Mouse (Mus musculus) hindbrain, embryonic 10.5 days (tissue): ENCODE measurements around the gene Gm21970. TPM values are rescaled to one million over a fixed set of nuclear protein-coding genes. Genes with fewer than 3 reads are reported as not detected.

Experiments used
- DNase-seq: peaks from one replicate; pipeline ENCODE4 v3.0.0-alpha.2; 2017; ENCODE audit warnings: low spot score
- H3K27ac ChIP-seq: fragments of 300-500 bp; sonication (generic); 2 replicates; pipeline ENCODE4 v1.5.1; 2016; ENCODE audit warnings: mild to moderate bottlenecking, moderate library complexity
- H3K27me3 ChIP-seq: fragments of 300-500 bp; sonication (generic); 2 replicates; pipeline ENCODE4 v1.6.1; 2016; ENCODE audit warnings: mild to moderate bottlenecking; ENCODE audit not compliant: poor library complexity, insufficient read depth, severe bottlenecking
- H3K36me3 ChIP-seq: fragments of 300-500 bp; sonication (generic); 2 replicates; pipeline ENCODE4 v1.6.1; 2016; ENCODE audit warnings: mild to moderate bottlenecking, moderate library complexity
- H3K4me1 ChIP-seq: fragments of 300-500 bp; sonication (generic); replicated peaks from 2 replicates; pipeline ENCODE4 v1.6.1; 2016; ENCODE audit warnings: mild to moderate bottlenecking
- H3K4me3 ChIP-seq: fragments of 300-500 bp; sonication (generic); 2 replicates; pipeline ENCODE4 v1.5.1; 2016; ENCODE audit warnings: mild to moderate bottlenecking, moderate library complexity
- H3K9me3 ChIP-seq: fragments of 300-500 bp; sonication (generic); 2 replicates; pipeline ENCODE4 v1.6.1; 2016; ENCODE audit warnings: mild to moderate bottlenecking, moderate library complexity
- WGBS: fragments of 180-500 bp; shearing (Covaris S2); methylation state at CpG from one replicate; pipeline ENCODE4 v1.1.7; 2016; 5-methylcytosine and 5-hydroxymethylcytosine counted together
- polyA plus RNA-seq: library from polyadenylated mRNA; unstranded; fragments of >200 nt; fragmentation: Nextera tagmentation; extraction: Ambion mirVana; gene quantifications from 2 replicates; pipeline ENCODE4 v1.2.1, GENCODE M21; 2016

Gm21970 gene
- polyA plus RNA-seq, 1 experiment from 2014 or later = not detected

GRCm38 (mm10) chr16:91464594-91465504, 73.3 kb downstream of the Gm21970 start:
- no peaks in the 10 kb centered on the region for H3K27me3 ChIP-seq
- WGBS = 2% methylated on average over 44 of the region's 44 CpGs
- peaks cover 32% of the 10 kb centered on the region for H3K4me1 ChIP-seq
- 0 out of 2 replicates have a peak, but pooled peaks cover 6% of the 10 kb centered on the region for H3K36me3 ChIP-seq
- H3K9me3 ChIP-seq = no peaks in the 10 kb centered on the region
- peak; percentile 96 for DNase-seq
- H3K27ac ChIP-seq = peak overlapping the region; percentile 91
- H3K4me3 ChIP-seq = peak overlapping the region; percentile 73

- Histone ChIP-seq H3K9me3 (no peaks in the 10 kb centered on the region), H3K27me3 (no peaks in the 10 kb centered on the region), H3K4me3 (peak overlapping the region; percentile 73), H3K27ac (peak overlapping the region; percentile 91; the same call in 1 of the 2 replicates), H3K36me3 (0 out of 2 replicates have a peak, but pooled peaks cover 6% of the 10 kb centered on the region), H3K4me1 (peaks cover 32% of the 10 kb centered on the region)
- DNase-seq = no peak
- 55% methylated on average over 13 of the region's 13 CpGs for WGBS
Measured at GRCm38 (mm10) chr16:91465505-91466240, 74.2 kb downstream of the Gm21970 start.

GRCm38 (mm10) chr16:91466566-91466965, 75.0 kb downstream of the Gm21970 start:
- H3K4me3 ChIP-seq = peak overlapping the region; percentile 9; the same call in 1 of the 2 replicates
- no peaks in the 10 kb centered on the region for H3K9me3 ChIP-seq
- H3K36me3 ChIP-seq = 0 out of 2 replicates have a peak, but pooled peaks cover 6% of the 10 kb centered on the region
- H3K27ac ChIP-seq = no peak overlapping the region
- H3K27me3 ChIP-seq = no peaks in the 10 kb centered on the region
- peak; percentile 49 for DNase-seq
- H3K4me1 ChIP-seq = peaks cover 32% of the 10 kb centered on the region
- WGBS = 55% methylated on average over 6 of the region's 6 CpGs

Other genes starting within 250 kb of the Gm21970 start
- gene Olig2, start 166.3 kb upstream of the Gm21970 start, polyA plus RNA-seq = 1.4 and 1.9 TPM in 2 replicates
- gene Olig1, start 121.9 kb upstream of the Gm21970 start, polyA plus RNA-seq = 1.4 and 1.5 TPM in 2 replicates
- gene Ifnar2, start 18.9 kb upstream of the Gm21970 start, polyA plus RNA-seq = 27.8 and 29.3 TPM in 2 replicates
- 7.1 and 8.6 TPM in 2 replicates for gene Il10rb, start 14.4 kb downstream of the Gm21970 start, polyA plus RNA-seq
- gene Ifnar1, start 93.5 kb downstream of the Gm21970 start, polyA plus RNA-seq = 49.8 and 50.5 TPM in 2 replicates
- 25.1 and 36.7 TPM in 2 replicates for gene Ifngr2, start 155.4 kb downstream of the Gm21970 start, polyA plus RNA-seq
- gene Tmem50b, start 206.1 kb downstream of the Gm21970 start, polyA plus RNA-seq = 37.6 and 45.9 TPM in 2 replicates
- gene Dnajc28, start 227.3 kb downstream of the Gm21970 start, polyA plus RNA-seq = 3.2 and 4.5 TPM in 2 replicates